Mouse (Mus musculus): ENCODE measurements around the gene Mrpl10. TPM values are rescaled to one million over a fixed set of nuclear protein-coding genes. Genes with fewer than 3 reads are reported as not detected.

The Mrpl10 gene
- total RNA-seq, 2 experiments from 2014 or later: 37.6 to 43.0 TPM

DNA sequence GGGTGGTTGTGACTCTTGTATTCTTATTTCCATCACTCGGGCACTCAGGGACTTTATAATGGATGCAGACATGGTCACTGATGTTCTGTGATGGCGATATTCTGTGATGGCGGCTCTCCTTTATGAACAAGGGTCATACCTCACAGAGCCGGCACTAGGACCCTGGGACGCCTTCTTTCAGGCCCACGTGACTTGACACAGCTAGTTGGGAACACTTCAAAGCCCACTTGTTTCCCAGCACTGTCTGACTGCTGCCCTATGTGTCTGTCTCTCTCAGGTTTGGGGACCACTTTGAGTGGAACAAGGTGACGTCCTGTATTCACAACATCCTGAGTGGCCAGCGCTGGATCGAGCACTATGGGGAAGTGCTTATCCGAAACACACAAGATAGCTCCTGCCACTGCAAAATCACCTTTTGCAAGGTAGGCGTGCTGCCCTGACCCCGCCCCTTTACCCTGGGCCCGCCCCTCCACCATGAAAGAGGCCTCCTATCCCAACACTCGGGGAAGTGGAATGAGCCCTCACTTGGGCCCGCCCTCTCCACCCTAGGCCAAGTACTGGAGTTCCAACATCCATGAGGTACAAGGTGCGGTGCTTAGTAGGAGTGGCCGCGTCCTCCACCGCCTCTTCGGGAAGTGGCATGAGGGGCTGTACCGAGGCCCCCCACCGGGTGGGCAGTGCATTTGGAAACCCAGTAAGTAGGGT, 25.4 kb downstream of the Mrpl10 start:
- no peak for DNase-seq

DNA sequence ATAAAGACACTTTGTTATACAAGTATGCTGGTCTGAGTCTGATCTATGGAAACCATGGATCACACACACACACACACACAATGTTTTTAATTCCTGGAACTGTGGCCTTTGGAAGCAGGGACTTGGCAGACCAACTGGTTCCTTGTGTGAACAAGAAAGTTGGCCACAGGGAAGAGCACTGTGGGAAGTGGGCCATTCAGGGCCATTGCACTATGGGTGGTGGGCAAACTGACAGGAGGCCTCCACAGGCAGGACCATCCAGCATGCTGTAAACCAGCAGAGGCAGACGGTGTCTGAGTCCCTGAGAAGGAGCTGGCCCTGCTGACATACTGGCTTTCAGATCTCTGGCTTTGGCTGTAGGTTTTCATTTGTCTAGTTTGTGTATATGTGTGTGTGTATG, 28.0 kb downstream of the Mrpl10 start:
- no peak for DNase-seq

DNA sequence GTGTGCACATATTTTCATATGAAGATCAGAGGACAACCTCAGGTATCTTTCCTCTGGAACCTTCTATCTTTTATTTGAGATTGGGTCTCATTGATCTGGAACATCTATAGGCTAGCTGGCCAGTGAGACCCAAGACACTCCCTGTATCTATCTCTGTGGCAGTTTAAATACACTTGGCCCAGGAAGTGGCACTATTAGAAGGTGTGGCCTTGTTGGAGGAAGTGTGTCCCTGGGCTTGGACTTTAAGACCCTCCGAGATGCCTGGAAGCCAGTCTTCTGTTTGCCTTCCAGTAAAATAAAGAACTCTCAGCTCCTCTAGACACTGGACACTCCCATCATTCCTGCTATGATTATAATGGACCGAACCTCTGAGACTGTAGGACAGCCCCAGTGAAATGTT, 28.4 kb downstream of the Mrpl10 start:
- DNase-seq: no peak

DNA sequence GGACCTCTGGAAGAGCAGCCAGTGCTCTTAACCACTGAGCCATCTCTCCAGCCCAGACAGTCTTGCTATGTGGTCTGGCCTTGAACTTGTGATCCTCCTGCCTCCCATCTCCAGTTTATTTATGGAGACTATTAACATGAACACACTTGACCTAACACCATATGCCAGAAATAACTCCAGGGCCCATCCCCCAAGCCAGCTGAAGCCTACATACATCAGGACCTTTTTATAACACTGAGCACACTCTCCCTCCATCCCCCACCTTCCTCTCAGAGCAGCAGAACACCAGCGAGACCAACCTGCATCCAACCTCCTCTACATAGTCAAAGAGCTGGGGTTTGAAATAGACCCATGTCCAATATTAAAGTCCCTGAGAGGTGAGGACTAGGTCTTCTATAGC, 29.8 kb downstream of the Mrpl10 start:
- no peak for DNase-seq

DNA sequence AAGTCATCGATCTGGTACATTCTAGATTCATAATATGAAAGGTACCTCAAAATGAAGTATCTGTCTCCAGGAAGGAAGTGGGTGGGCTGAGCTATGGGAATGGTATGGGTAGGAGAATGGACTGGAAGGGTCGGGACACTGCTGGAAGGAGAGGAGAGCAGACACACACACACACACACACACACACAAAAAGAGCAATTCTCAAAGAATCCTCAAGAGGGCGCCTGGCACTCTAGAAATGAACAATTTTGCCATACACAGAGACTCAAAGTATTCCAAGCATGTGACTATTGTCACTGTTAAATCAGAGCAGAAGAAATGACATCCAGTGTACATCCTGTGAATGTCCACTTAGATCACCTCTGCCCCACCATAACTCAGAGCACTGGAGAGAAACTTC, 31.2 kb downstream of the Mrpl10 start:
- DNase-seq: no peak

DNA sequence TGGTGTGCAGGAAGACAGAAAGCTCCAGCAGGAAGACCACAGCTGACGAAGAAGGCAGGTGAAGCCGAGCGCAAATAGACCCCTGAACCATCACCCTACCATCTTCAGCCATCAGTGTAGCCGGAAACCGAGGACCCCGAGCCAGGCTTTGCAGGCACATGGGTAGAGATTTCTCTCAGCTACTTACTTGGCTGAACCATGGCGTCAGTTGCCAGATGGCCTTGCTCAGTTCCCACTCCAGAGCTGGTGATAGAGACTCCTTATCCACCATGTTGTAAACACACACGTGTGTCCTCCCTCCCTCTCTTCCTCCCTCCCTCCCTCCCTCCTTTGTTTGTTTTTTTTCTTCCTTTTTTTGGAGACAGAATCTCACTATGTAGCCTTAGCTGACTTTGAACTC, 32.9 kb downstream of the Mrpl10 start:
- DNase-seq: no peak

DNA sequence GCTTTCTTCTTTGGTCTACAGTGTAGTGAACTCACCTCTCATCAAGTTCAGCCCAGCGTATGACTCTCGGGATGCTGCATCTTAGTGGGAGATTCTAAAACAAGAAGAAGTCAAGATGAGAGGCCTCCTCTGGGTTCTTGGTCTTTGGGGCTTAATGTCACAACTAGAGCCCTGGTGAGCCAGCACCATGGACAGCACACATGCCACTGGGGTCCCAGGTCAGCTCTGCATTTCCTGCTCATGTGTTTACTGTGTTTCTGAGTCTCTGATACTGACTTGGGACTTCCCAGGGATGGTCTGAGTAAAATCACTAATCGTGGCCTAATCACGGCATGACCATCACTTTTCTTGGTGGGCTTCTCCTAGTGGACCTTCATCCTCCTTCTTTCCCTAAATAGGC, 37.4 kb downstream of the Mrpl10 start:
- DNase-seq: no peak

DNA sequence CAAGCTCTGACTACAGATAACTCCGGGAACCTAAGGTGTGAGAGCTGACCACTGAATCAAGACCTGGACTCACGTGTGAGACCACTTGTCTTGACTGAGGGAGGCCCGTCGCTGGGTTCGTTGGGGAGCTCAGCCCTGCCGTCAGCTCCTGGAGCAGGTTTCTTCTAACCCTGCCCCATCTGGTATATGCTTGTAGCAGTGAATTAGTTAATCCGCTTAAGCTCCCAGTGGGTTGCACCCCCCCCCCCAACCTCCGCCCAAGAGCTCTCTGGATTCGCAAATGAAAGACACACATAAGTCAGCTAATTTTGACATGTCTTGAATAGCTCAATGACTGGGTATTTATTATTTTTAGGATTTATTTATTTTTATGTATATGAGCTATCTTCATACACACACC, 38.9 kb downstream of the Mrpl10 start:
- DNase-seq: no peak

DNA sequence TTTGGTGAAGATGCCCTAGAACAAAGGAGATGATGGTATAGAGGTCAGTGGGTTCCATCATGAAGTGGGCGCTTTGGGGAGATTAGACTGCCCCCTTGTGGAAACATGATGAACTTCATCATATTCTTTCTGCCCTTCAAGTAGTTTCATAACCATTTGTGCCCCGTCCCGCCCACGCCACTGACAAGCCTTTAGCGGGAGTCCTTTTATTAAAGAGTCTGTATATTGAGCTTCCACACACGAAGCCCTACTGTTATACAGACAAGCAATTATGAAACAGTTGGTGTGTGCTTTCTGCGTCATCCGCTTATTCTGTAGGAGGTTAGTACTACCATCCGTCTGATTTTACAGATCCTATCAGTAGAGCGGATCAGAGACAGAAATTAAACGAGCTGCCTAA, 41.6 kb downstream of the Mrpl10 start:
- no peak for DNase-seq

DNA sequence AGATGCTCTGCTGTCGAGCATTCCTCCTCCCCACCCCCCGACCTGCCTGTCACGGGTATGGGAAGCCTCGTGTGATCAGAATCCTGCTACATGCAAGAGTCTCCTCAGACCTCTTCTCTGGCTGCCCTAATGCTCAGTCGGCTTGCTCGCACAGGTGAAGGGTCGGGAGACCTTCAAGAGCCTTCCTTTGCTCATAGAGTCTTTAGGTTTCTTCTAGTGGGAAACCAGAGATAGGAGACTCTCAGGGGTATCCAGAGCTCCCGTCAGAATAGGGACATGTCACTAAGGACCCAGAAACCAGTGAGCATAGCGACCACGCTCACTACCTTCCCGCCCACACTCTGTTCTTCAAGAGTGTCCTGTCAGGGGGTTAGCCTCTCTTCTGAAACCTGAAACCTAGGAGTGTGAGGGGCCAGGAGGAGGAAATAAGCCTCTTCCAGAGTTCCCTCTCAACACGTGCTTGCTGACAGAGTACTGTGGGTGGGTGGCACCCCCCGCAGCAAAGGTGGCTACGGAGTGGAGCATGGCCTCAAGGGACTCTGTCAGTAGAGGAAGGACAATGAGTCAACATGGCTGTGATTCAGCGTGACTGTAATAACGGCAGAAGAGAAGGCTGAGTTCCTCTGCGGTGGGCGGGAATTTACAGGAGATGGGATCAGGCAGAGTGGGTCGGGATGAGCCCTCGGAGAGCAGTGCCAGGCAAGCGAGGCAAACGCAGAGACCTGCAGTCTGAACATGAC, 42.2 kb downstream of the Mrpl10 start:
- DNase-seq: no peak

DNA sequence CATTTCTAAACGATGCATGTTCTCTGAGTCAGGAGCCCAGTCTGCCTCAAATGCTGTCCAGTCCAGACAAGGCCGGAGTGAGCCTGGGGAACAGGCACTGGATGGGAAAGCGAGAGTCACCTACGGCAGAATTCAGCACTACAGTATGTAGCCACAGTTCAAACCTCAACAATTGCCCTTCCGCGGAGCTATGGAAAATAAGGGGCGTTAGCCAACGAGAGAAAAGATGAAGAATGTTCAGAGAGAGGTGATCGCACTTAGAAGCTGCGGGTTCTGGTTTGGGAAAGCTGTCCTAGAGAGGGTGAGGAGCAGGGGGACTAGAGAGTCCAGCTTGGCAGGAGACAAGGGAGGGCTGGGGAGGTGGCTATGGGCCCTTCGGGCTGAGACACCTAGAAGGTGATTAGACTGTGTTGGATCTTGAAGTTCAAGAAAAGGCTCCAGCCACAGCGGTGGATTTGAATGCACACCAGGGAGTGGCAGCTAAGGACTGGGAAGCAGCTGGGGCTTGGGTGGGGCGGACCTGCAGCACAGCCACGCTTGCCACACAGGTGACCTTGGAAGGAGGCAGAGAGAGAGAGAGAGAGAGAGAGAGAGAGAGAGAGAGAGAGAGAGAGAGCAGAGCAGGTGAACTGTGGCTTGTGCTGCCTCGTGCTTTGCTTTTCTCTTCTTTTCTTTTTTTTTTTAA, 43.6 kb downstream of the Mrpl10 start:
- DNase-seq: no peak

DNA sequence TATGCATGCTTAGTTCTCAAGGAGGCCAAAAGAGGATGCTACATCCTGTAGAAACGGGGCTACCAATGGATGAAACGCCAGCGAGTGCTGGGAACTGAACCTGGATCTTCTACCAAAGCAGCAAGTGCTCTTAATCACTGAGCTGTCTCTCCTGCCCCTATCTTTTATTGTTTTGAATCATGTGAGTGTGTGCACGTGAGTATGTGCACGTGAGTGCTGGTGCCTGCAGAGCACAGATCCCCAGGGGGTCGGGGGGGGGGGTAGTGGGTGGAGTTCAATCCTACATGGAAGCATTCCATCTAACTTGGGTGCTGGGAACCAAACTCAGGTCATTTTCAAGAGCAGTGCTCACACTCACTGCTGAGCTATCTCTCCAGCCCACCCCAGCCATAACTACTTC, 45.0 kb downstream of the Mrpl10 start:
- DNase-seq: no peak

DNA sequence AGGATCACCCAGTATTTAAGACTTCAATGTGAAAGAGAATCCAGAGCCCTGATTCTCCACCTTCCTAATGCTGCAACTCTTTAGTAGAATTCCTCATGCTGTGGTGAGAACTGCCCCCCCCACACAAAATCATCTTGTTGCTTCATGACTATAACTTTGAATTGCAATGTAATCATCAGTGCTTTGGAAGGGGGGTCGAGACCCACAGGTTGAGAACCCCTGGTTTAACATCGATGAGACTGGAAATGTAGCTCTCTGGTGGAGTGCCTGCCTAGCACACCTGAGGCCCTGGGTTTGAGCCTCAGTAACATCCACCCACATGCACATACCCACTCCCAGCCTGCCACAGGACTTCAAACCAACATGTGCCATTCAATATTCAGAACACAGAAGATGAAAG, 53.2 kb downstream of the Mrpl10 start:
- DNase-seq: no peak

DNA sequence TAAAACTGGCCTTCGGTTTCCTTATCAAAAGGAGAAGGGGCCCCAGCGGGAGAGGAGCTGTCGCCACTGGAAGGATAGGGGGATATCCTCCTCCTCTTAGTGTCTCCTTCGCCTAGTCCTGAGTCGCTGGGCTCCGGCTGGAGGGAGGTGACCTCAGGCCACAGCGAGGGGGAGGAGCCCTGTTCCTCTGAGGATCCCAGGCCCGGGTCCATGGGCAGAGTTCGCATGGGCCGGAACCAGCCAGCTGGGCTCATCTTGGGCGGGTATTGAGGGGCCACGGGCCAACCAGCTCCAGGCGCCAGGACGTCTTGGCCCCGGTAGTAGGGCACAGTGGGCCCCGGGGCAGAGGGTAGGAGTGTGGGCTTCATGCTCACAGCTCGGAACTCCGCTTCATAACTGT, 57.4 kb downstream of the Mrpl10 start:
- DNase-seq: peak; percentile 43

Small RNAs within 50 kb of the gene (microRNA-seq; reads per million reads assigned to microRNA genes)
- 0.74 to 0.79 reads per million in 2 experiments for gene Mir8103 (ENCODE audit: borderline replicate concordance in 2 of 2)

Other genes with a start within 250 kb of the Mrpl10 start
- 100 to 1,000 TPM; 348 to 389 TPM for gene Nfe2l1, start 211.6 kb upstream of the Mrpl10 start, total RNA-seq (2021)
- gene Copz2, start 191.7 kb upstream of the Mrpl10 start, total RNA-seq (2021): 10 to 100 TPM; 28.2 to 31.1 TPM
- 10 to 100 TPM; 22.3 to 23.0 TPM for gene Cdk5rap3, start 125.1 kb upstream of the Mrpl10 start, total RNA-seq (2021)
- not detected for gene Prr15l, start 113.5 kb upstream of the Mrpl10 start, total RNA-seq (2021)
- gene Pnpo, start 97.6 kb upstream of the Mrpl10 start, total RNA-seq (2021): 1 to 10 TPM; 7.0 to 8.3 TPM
- gene Sp2, start 58.6 kb upstream of the Mrpl10 start, total RNA-seq (2021): 1 to 10 TPM; 8.9 to 9.0 TPM
- gene Sp6, start 28.2 kb upstream of the Mrpl10 start, total RNA-seq (2021): under 1 TPM in 1 of 2 experiments, not detected in 1; 0.10 TPM
- gene Scrn2, start 11.6 kb upstream of the Mrpl10 start, total RNA-seq (2021): 1 to 10 TPM; 9.3 to 9.4 TPM
- under 1 TPM in 1 of 2 experiments, not detected in 1; 0.27 TPM for gene Lrrc46, start 153 bp upstream of the Mrpl10 start, total RNA-seq (2021)
- 1 to 10 TPM; 2.5 to 3.2 TPM for gene Osbpl7, start 9.1 kb downstream of the Mrpl10 start, total RNA-seq (2021)
- gene Tbx21, start 73.8 kb downstream of the Mrpl10 start, total RNA-seq (2021): under 1 TPM; 0.41 to 0.86 TPM
- gene Tbkbp1, start 109.9 kb downstream of the Mrpl10 start, total RNA-seq (2021): 1 to 10 TPM; 4.6 to 4.9 TPM
- gene Kpnb1, start 146.3 kb downstream of the Mrpl10 start, total RNA-seq (2021): 10 to 100 TPM; 48.9 to 53.5 TPM
- 10 to 100 TPM; 49.7 to 60.0 TPM for gene Npepps, start 239.1 kb downstream of the Mrpl10 start, total RNA-seq (2021)

Data from gastrocnemius, postnatal 25 days (tissue).